Mouse (Mus musculus) stomach, embryonic 16.5 days (tissue): Measurements from ENCODE around the gene Slc17a1. TPM values are rescaled to one million over a fixed set of nuclear protein-coding genes. Genes with fewer than 3 reads are reported as not detected.

Experiments used
- ATAC-seq: fragments of 200-750 bp; cut with Nextera tagmentation; 2 replicates; pipeline ENCODE4 v1.8.0; 2017; ENCODE audit warnings: moderate number of reproducible peaks, moderate TSS enrichment; ENCODE audit not compliant: insufficient read depth, low FRiP score
- H3K27ac ChIP-seq: fragments of 300-500 bp; sonication (generic); 2 replicates; pipeline ENCODE4 v1.5.1; 2014; ENCODE audit warnings: low read length
- H3K27me3 ChIP-seq: fragments of 300-500 bp; sonication (generic); 2 replicates; pipeline ENCODE4 v1.6.1; 2014; ENCODE audit warnings: low read length, control low read depth, mixed read lengths; ENCODE audit not compliant: control insufficient read depth, insufficient read depth
- H3K36me3 ChIP-seq: fragments of 300-500 bp; sonication (generic); 2 replicates; pipeline ENCODE4 v1.6.1; 2014; ENCODE audit warnings: low read length; ENCODE audit not compliant: control insufficient read depth, insufficient read depth
- H3K4me1 ChIP-seq: fragments of 300-500 bp; sonication (generic); 2 replicates; pipeline ENCODE4 v1.6.1; 2014; ENCODE audit warnings: low read length, control low read depth, mixed read lengths; ENCODE audit not compliant: control insufficient read depth, insufficient read depth
- H3K4me2 ChIP-seq: fragments of 300-500 bp; sonication (generic); 2 replicates; pipeline ENCODE4 v1.6.1; 2014; ENCODE audit warnings: low read depth, low read length, mixed read lengths
- H3K4me3 ChIP-seq: fragments of 300-500 bp; sonication (generic); replicated peaks from 2 replicates; pipeline ENCODE4 v1.5.1; 2014; ENCODE audit warnings: mild to moderate bottlenecking, low read length
- H3K9ac ChIP-seq: fragments of 300-500 bp; sonication (generic); 2 replicates; pipeline ENCODE4 v1.6.1; 2014; ENCODE audit warnings: low read length
- H3K9me3 ChIP-seq: fragments of 300-500 bp; sonication (generic); replicated peaks from 2 replicates; pipeline ENCODE4 v1.6.1; 2016; ENCODE audit warnings: low read length, control low read depth; ENCODE audit not compliant: control insufficient read depth
- WGBS: fragments of 180-500 bp; shearing (Covaris S2); extraction: QIAGEN DNeasy Blood & Tissue Kit; methylation state at CpG from one replicate; pipeline ENCODE4 v1.1.7; 2014; 5-methylcytosine and 5-hydroxymethylcytosine counted together
- polyA plus RNA-seq: library from polyadenylated mRNA; unstranded; fragments of >200 nt; fragmentation: Nextera tagmentation; extraction: Ambion mirVana; gene quantifications from 2 replicates; pipeline ENCODE4 v1.2.1, GENCODE M21; 2015

Gene Slc17a1
- polyA plus RNA-seq, 1 experiment from 2014 or later, result 0.22 TPM

GRCm38 (mm10) chr13:23910121-23910520 is 42.6 kb downstream of the Slc17a1 start:
- no peak for ATAC-seq
- Histone ChIP-seq H3K4me2 (no peak overlapping the region), H3K9me3 (no peaks in the 10 kb centered on the region), H3K4me3 (no peak overlapping the region), H3K36me3 (no peaks in the 10 kb centered on the region), H3K4me1 (no peaks in the 10 kb centered on the region), H3K9ac (no peak overlapping the region), H3K27ac (no peak overlapping the region), H3K27me3 (no peaks in the 10 kb centered on the region)
- 75% methylated on average over 5 of the region's 5 CpGs for WGBS

DNA sequence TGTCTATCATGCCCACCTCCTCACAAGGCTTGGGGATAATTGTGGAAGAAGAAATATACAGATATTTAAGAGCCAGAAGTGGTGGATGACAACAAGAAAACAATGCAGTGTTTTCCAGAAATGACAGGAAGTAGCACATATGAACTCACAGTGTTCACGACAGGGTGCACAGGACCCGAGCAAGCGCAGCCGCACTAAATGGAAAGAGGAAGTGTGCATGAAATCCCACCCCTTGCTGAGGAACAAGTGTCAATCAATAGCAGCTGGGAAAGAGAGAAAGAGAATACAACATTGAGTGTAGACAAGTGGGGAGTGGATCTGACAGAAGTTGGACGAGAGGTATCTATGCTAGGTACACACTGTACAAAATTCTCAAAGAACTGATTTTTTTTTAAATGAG is 43.8 kb downstream of the Slc17a1 start:
- no peak overlapping the region for H3K9ac ChIP-seq
- no peaks in the 10 kb centered on the region for H3K27me3 ChIP-seq
- no peak for ATAC-seq
- no peak overlapping the region for H3K4me3 ChIP-seq
- H3K4me2 ChIP-seq, result no peak overlapping the region
- WGBS, result 79% methylated on average over 5 of the region's 5 CpGs
- no peak overlapping the region for H3K27ac ChIP-seq
- H3K9me3 ChIP-seq, result no peaks in the 10 kb centered on the region
- H3K36me3 ChIP-seq, result no peaks in the 10 kb centered on the region
- H3K4me1 ChIP-seq, result no peaks in the 10 kb centered on the region

- Histone ChIP-seq H3K4me3 (no peak overlapping the region), H3K4me1 (no peaks in the 10 kb centered on the region), H3K27me3 (no peaks in the 10 kb centered on the region), H3K4me2 (no peak overlapping the region), H3K9me3 (no peaks in the 10 kb centered on the region), H3K36me3 (no peaks in the 10 kb centered on the region), H3K27ac (peak overlapping the region; percentile 26), H3K9ac (no peak overlapping the region)
- 41% methylated on average over 6 of the region's 6 CpGs for WGBS
- peak; percentile 21; the same call in 1 of the 2 replicates for ATAC-seq
Observed at GRCm38 (mm10) chr13:23913791-23914306, 46.3 kb downstream of the Slc17a1 start.

- Histone ChIP-seq H3K4me2 (no peak within 1 kb of the TSS), H3K27me3 (no peaks in the 10 kb centered on the region), H3K36me3 (no peaks in the 10 kb centered on the region), H3K27ac (0 out of 2 replicates have a peak within 1 kb of the TSS, but pooled peaks have one; percentile 14), H3K9ac (no peak within 1 kb of the TSS), H3K4me3 (no peak within 1 kb of the TSS), H3K4me1 (no peaks in the 10 kb centered on the region), H3K9me3 (no peaks in the 10 kb centered on the region)
- ATAC-seq, result no peak
- WGBS, result 41% methylated on average over 9 of the region's 9 CpGs
Observed at GRCm38 (mm10) chr13:23914376-23915167, 47.0 kb downstream of the Slc17a1 start, which contains the start of gene Slc17a4. Gene Slc17a4 (minus strand): TSS chr13:23915009.

- no peak overlapping the region for H3K4me3 ChIP-seq
- no peaks in the 10 kb centered on the region for H3K9me3 ChIP-seq
- H3K27ac ChIP-seq, result no peak overlapping the region
- no peaks in the 10 kb centered on the region for H3K4me1 ChIP-seq
- 76% methylated on average over 1 of the region's 1 CpGs for WGBS
- ATAC-seq, result no peak
- H3K4me2 ChIP-seq, result no peak overlapping the region
- H3K36me3 ChIP-seq, result no peaks in the 10 kb centered on the region
- no peak overlapping the region for H3K9ac ChIP-seq
- H3K27me3 ChIP-seq, result no peaks in the 10 kb centered on the region
Observed at GRCm38 (mm10) chr13:23916132-23916531, 48.6 kb downstream of the Slc17a1 start.

DNA sequence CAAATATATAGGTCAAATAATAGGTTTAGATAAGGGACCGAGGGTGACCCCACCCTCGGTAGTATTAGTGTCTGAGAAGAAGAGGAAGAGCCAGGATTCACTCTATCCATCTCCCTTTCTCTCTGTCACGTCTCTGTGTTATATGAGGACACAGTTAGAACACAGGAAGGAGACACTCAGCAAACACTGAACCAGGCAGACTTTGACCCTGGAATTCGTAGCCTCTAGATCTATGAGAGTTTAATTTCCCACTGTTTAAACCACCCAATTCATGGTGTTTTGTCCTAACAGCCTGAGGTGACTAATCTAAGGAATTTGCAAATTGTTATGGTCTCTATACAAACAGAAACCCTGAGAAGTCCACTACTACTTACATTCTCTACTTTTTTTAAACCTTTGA is 50.1 kb downstream of the Slc17a1 start:
- no peaks in the 10 kb centered on the region for H3K9me3 ChIP-seq
- H3K36me3 ChIP-seq, result no peaks in the 10 kb centered on the region
- ATAC-seq, result no peak
- no peak overlapping the region for H3K4me3 ChIP-seq
- H3K9ac ChIP-seq, result no peak overlapping the region
- no peak overlapping the region for H3K27ac ChIP-seq
- no peak overlapping the region for H3K4me2 ChIP-seq
- WGBS, result 35% methylated on average over 4 of the region's 4 CpGs
- no peaks in the 10 kb centered on the region for H3K4me1 ChIP-seq
- H3K27me3 ChIP-seq, result no peaks in the 10 kb centered on the region

DNA sequence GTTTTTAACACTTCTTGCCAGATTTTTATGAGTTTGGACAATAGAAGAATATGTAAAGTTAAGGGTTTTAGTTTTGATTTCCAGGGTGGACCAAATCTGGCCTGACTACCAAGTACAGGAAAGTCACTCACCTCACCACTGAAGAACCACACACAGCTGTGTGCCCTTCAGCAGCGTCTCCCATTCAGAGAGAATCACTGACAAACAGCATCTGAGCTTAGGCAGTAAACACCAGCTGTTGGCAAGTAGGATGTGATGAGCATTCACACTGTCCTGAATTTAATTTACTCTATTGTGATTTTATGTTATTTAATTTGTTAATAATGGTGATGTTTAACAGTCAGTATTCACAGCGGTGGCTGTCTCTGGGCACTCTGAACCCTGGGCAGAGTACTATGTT is 58.2 kb downstream of the Slc17a1 start:
- Histone ChIP-seq H3K9me3 (no peaks in the 10 kb centered on the region), H3K4me1 (peaks cover 9% of the 10 kb centered on the region; the same call in 1 of the 2 replicates), H3K27me3 (no peaks in the 10 kb centered on the region), H3K4me3 (no peak overlapping the region), H3K4me2 (no peak overlapping the region), H3K27ac (no peak overlapping the region), H3K36me3 (no peaks in the 10 kb centered on the region), H3K9ac (no peak overlapping the region)
- no peak for ATAC-seq
- 59% methylated on average over 2 of the region's 2 CpGs for WGBS

GRCm38 (mm10) chr13:23928637-23929036 is 61.1 kb downstream of the Slc17a1 start:
- H3K4me2 ChIP-seq, result peak overlapping the region; percentile 32; the same call in 1 of the 2 replicates

GRCm38 (mm10) chr13:23930461-23930860 is 62.9 kb downstream of the Slc17a1 start:
- 80% methylated on average over 9 of the region's 9 CpGs for WGBS
- Histone ChIP-seq H3K9me3 (no peaks in the 10 kb centered on the region), H3K27ac (no peak overlapping the region), H3K9ac (no peak overlapping the region), H3K36me3 (no peaks in the 10 kb centered on the region), H3K4me2 (no peak overlapping the region), H3K4me1 (peaks cover 9% of the 10 kb centered on the region; the same call in 1 of the 2 replicates), H3K27me3 (no peaks in the 10 kb centered on the region), H3K4me3 (no peak overlapping the region)
- ATAC-seq, result no peak

More at GRCm38 (mm10) chr13:23928637-23929036, 61.1 kb downstream of the Slc17a1 start:
- H3K27ac ChIP-seq, result no peak overlapping the region
- H3K9me3 ChIP-seq, result no peaks in the 10 kb centered on the region
- no peak overlapping the region for H3K9ac ChIP-seq
- ATAC-seq, result peak; percentile 81
- H3K4me3 ChIP-seq, result no peak overlapping the region
- peaks cover 9% of the 10 kb centered on the region; the same call in 1 of the 2 replicates for H3K4me1 ChIP-seq
- no peaks in the 10 kb centered on the region for H3K27me3 ChIP-seq
- 47% methylated on average over 3 of the region's 3 CpGs for whole genome bisulfite sequencing
- no peaks in the 10 kb centered on the region for H3K36me3 ChIP-seq
